Mouse (Mus musculus): Measurements from ENCODE around the gene Batf. TPM values are rescaled to one million over a fixed set of nuclear protein-coding genes. Genes with fewer than 3 reads are reported as not detected.
"Not testable (repeated sequence)": the region's sequence is repeated elsewhere in the genome, so short reads cannot be mapped to it uniquely, and the experiment has no call there.

The Batf gene
- polyA plus RNA-seq, 1 experiment from 2014 or later, result 3.5 TPM

DNA sequence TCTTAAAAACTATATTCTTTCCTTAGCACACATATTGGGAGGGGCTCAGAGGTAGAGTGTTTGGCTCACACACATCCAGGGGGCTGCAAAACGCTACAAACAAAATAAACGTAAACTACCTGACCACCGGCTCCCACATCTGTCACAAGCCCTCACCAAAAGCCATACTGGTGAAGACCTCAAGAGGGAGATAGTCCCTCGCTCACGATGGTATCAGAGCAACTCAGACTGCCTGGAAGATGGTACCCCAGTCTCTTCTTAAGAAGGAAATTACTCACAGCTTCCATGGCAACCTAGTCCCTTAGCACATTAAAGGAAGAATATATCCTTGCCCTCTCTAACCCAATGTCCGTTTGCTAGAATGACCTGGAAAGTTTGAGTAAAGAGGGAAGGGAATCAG, 1.4 kb downstream of the Batf start:
- H3K9me3 ChIP-seq (replicated peaks), result no peaks in the 10 kb centered on the region
- H3K4me3 ChIP-seq (replicated peaks), result no peak overlapping the region
- ATAC-seq (replicated peaks; ENCODE audit: low FRiP score), result no peak
- no peaks in the 10 kb centered on the region for H3K27me3 ChIP-seq
- no peak overlapping the region for H3K27ac ChIP-seq
- peaks cover 10% of the 10 kb centered on the region for H3K4me1 ChIP-seq
- H3K9ac ChIP-seq, result no peak overlapping the region
- H3K36me3 ChIP-seq, result no peaks in the 10 kb centered on the region
- 60% methylated on average over 6 of the region's 6 CpGs for WGBS
- H3K4me2 ChIP-seq, result no peak overlapping the region

DNA sequence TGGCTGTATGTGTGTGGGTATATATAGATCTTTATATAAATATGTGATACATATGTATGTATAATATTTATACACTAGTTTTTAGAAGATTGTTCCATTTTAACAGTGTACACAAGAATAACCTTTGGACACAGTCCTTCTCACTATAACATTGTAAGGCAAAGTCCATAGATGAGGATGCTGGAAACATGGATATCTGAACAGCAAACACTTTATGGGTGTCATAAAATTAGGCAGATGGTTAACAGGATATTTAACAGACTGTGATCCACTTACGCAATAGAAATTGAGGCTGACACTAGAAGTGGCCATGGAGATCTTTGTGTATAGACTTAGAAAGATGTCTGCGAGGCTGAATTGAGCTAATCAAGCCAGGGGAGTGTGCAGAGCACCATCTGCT, 9.3 kb downstream of the Batf start:
- peaks cover 5% of the 10 kb centered on the region; the same call in 1 of the 2 replicates for H3K4me1 ChIP-seq
- no peak overlapping the region for H3K4me3 ChIP-seq (replicated peaks)
- no peak overlapping the region for H3K9ac ChIP-seq
- H3K36me3 ChIP-seq, result no peaks in the 10 kb centered on the region
- H3K27me3 ChIP-seq, result no peaks in the 10 kb centered on the region
- no peak for ATAC-seq (replicated peaks; ENCODE audit: low FRiP score)
- 83% methylated on average over 2 of the region's 2 CpGs for WGBS
- no peaks in the 10 kb centered on the region for H3K9me3 ChIP-seq (replicated peaks)
- H3K4me2 ChIP-seq, result no peak overlapping the region
- H3K27ac ChIP-seq, result no peak overlapping the region

DNA sequence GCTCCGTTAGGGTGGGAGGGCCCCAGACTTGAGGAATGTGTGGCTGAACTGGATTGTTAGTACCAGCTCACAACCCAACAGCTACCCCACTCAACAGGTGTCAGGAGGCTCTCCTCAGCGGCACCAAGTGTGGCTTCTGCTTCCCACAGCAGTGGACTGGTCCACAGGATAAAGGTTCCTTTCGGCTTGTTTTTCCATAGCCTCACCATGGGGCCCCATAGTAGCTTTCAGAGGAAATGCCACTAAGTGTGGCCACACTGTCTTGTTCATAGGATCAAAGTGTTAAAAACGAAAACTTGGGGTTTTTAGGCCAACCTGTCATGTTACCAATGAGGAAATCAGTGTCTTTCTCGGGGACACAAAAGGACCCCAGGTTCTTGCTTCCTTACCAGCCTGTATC, 10.0 kb downstream of the Batf start:
- H3K4me1 ChIP-seq, result peaks cover 5% of the 10 kb centered on the region; the same call in 1 of the 2 replicates
- no peaks in the 10 kb centered on the region for H3K27me3 ChIP-seq
- H3K4me2 ChIP-seq, result no peak overlapping the region
- H3K36me3 ChIP-seq, result no peaks in the 10 kb centered on the region
- no peaks in the 10 kb centered on the region for H3K9me3 ChIP-seq (replicated peaks)
- no peak overlapping the region for H3K4me3 ChIP-seq (replicated peaks)
- no peak for ATAC-seq (replicated peaks; ENCODE audit: low FRiP score)
- WGBS, result 77% methylated on average over 5 of the region's 5 CpGs
- no peak overlapping the region for H3K27ac ChIP-seq
- no peak overlapping the region for H3K9ac ChIP-seq

DNA sequence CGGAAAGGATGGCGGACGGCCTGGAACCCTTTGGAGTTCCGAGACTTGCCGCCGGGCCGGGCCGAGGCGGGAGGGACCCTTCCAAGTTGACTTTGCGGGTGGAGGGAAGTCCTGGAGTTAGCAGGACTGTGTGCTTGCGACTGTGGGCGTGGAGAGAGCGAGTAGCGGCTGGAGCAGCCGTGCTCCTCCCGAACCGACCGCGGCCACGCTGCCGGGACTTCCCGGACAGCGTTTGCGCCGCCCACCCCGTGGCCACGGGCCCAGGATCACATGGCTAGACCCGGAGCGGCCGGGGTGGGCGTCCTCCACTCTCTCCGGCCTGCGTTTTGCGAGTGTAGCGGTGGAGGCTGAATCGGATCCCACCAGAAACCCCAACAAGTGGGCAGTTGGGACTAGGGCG, 11.7 kb downstream of the Batf start:
- H3K27ac ChIP-seq; H3K4me1 ChIP-seq; H3K9me3 ChIP-seq (replicated peaks); H3K27me3 ChIP-seq; H3K36me3 ChIP-seq: not testable (repeated sequence)
- WGBS, result 26% methylated on average over 14 of the region's 37 CpGs
- Histone ChIP-seq H3K4me2 (peak overlapping the region; percentile 51), H3K4me3 (replicated peaks) (peak overlapping the region; percentile 24), H3K9ac (0 out of 2 replicates have a peak overlapping the region, but pooled peaks have one; percentile 26)
- ATAC-seq (replicated peaks; ENCODE audit: low FRiP score), result peak; percentile 92

DNA sequence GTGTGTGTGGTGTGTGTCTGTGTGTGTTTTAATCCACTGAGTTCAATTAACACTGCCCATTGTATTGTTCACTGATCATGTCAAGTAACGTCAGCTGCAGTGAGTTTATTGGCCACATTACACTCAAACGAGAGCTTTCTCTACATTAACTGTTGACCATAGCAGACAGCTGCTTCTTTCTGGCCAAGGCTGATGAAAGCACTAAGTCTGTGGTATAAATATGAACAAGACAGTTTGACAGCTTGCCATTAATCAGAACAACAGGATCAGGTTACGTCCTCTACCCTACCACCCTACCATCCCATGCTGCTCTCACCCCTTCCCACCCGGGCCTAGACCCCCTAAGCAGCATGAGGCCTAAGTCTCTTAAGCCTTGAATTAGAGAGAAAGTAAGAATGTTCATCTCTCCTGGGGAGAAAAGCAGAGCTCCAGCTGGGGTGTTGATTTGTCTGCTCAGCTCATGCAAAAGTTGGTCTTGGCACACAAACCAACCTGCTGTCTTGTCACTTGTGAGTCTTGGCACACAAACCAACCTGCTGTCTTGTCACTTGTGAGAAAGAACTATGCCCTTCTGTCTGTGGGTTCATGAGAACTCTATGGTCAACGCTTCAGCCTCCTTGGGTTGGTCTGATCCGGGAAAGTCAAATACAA, 13.8 kb downstream of the Batf start:
- Histone ChIP-seq H3K27ac (no peak overlapping the region), H3K36me3 (no peaks in the 10 kb centered on the region), H3K9ac (no peak overlapping the region), H3K4me3 (replicated peaks) (no peak overlapping the region), H3K9me3 (replicated peaks) (no peaks in the 10 kb centered on the region), H3K27me3 (no peaks in the 10 kb centered on the region), H3K4me1 (peaks cover 10% of the 10 kb centered on the region), H3K4me2 (no peak overlapping the region)
- 53% methylated on average over 6 of the region's 6 CpGs for WGBS
- no peak for ATAC-seq (replicated peaks; ENCODE audit: low FRiP score)

DNA sequence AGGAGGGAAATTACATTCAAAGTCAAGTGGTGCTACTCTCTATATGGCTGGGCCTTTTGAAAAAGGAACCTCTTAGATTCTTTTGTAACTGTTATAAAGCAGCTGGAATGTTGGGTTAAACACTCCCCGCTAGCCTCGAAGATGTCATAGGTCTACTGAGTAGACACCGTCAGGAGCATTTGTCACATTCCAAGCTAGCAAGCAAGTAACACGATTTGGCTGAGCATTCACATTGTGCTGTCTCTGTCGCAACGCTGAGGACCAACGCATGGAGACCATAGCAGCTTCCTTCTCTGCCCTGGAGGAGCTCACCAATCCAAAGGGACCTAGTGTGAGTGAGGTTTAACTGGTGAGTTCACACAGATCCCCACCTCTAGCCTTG, 14.4 kb downstream of the Batf start:
- ATAC-seq (replicated peaks; ENCODE audit: low FRiP score), result no peak
- 80% methylated on average over 7 of the region's 7 CpGs for WGBS
- no peak overlapping the region for H3K4me3 ChIP-seq (replicated peaks)
- peaks cover 14% of the 10 kb centered on the region for H3K4me1 ChIP-seq
- H3K27me3 ChIP-seq, result no peaks in the 10 kb centered on the region
- H3K4me2 ChIP-seq, result no peak overlapping the region
- H3K9me3 ChIP-seq (replicated peaks), result no peaks in the 10 kb centered on the region
- no peak overlapping the region for H3K27ac ChIP-seq
- no peak overlapping the region for H3K9ac ChIP-seq
- H3K36me3 ChIP-seq, result no peaks in the 10 kb centered on the region

DNA sequence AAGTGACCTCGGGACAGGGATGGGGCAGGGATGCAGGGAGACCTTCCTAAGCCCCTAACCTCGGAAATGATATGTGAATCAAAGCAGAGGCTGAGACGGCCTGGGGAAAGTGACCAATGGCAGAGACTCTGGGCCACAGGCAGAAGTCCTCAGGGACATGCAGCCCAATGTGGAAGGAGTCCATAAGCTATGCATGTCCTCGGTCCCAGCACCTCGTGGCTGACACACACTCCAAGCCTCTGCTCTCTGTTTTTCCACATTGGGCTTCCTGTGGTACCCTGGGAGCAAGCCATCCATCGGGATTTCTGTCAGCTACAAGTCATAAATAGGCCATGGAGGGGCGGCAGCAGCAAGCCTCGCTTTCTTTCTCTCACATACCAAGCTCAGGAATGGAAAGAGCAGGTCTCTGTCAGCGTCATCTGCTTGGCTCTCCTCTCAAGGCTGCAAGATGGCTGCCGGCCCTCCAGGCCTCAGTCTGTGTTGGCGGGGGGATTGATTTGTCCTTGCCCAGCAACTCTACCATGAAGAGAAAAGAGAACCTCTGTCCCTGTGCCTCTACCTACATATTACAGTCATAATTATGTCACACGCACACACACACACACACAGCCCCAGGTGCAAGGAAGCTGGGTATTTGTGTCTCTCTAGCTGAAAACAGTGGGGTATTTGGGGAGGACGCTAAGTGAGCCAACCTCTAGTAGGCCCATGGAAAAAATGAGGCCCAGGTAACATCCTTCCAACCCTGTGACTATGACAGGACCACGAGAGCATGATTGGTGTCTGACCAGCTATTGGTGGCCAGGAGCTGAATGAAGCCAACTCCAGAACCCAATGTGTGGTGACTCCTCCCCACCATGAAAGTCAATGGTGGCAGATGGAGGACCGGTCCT, 15.9 kb downstream of the Batf start:
- WGBS, result 79% methylated on average over 15 of the region's 15 CpGs
- no peak overlapping the region for H3K4me3 ChIP-seq (replicated peaks)

DNA sequence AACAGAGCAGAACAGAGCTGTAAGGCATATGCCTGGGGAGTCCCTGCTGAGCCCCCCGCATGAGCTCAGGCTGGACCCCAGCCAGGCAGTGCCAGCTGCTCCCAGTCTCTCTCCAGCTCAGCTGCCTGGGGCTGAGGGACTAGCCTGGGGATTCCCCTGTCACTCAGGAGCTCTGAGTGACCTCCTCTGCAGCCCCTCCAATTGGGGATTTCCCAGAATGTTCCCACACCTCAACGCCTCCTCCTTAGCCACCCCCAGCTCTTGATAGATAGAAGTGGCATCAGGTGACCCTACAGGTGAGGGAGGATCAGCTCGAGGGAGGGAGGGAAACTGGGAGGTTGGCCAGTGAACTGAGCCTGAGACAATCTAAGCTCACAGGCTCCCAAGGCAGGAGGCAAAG, 17.0 kb downstream of the Batf start:
- H3K9me3 ChIP-seq (replicated peaks), result no peaks in the 10 kb centered on the region

More for the DNA sequence above, 15.9 kb downstream of the Batf start:
- H3K4me1 ChIP-seq, result peaks cover 23% of the 10 kb centered on the region
- H3K36me3 ChIP-seq, result no peaks in the 10 kb centered on the region
- ATAC-seq (replicated peaks; ENCODE audit: low FRiP score), result no peak
- H3K4me2 ChIP-seq, result no peak overlapping the region
- H3K9ac ChIP-seq, result no peak overlapping the region
- no peaks in the 10 kb centered on the region for H3K9me3 ChIP-seq (replicated peaks)
- H3K27me3 ChIP-seq, result peaks cover 11% of the 10 kb centered on the region
- no peak overlapping the region for H3K27ac ChIP-seq

DNA sequence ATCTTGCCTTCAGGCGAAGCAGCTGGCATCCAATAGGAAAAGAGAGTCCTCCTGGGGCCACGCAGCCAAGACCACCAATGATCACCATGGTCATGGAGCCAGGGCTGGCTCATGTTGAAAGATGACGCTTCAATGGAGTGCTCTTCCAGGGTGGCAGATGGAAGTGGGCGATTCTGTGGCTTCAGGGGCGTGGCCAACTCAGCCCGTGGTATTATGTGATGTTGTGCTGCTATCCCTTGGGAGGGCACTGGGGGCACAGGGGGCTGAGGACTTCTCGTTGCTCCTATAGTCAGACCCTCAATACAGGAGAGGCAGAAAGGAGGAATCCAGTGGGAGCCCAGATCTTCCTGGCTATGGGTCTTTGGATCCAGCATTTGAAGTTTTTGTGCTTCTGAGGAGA, 18.1 kb downstream of the Batf start:
- H3K4me1 ChIP-seq, result peaks cover 19% of the 10 kb centered on the region
- no peak overlapping the region for H3K4me2 ChIP-seq
- H3K27me3 ChIP-seq, result peaks cover 23% of the 10 kb centered on the region
- peak overlapping the region; percentile 54; the same call in 1 of the 2 replicates for H3K27ac ChIP-seq
- H3K9ac ChIP-seq, result no peak overlapping the region
- no peak for ATAC-seq (replicated peaks; ENCODE audit: low FRiP score)
- H3K9me3 ChIP-seq (replicated peaks), result no peaks in the 10 kb centered on the region
- no peak overlapping the region for H3K4me3 ChIP-seq (replicated peaks)
- H3K36me3 ChIP-seq, result no peaks in the 10 kb centered on the region
- WGBS, result 75% methylated on average over 7 of the region's 7 CpGs

More for the DNA sequence above, 17.0 kb downstream of the Batf start:
- Histone ChIP-seq H3K9ac (no peak overlapping the region), H3K4me1 (peaks cover 20% of the 10 kb centered on the region), H3K4me2 (no peak overlapping the region), H3K27me3 (peaks cover 20% of the 10 kb centered on the region), H3K36me3 (no peaks in the 10 kb centered on the region), H3K4me3 (replicated peaks) (no peak overlapping the region), H3K27ac (no peak overlapping the region)
- WGBS, result 62% methylated on average over 3 of the region's 3 CpGs
- ATAC-seq (replicated peaks; ENCODE audit: low FRiP score), result no peak

DNA sequence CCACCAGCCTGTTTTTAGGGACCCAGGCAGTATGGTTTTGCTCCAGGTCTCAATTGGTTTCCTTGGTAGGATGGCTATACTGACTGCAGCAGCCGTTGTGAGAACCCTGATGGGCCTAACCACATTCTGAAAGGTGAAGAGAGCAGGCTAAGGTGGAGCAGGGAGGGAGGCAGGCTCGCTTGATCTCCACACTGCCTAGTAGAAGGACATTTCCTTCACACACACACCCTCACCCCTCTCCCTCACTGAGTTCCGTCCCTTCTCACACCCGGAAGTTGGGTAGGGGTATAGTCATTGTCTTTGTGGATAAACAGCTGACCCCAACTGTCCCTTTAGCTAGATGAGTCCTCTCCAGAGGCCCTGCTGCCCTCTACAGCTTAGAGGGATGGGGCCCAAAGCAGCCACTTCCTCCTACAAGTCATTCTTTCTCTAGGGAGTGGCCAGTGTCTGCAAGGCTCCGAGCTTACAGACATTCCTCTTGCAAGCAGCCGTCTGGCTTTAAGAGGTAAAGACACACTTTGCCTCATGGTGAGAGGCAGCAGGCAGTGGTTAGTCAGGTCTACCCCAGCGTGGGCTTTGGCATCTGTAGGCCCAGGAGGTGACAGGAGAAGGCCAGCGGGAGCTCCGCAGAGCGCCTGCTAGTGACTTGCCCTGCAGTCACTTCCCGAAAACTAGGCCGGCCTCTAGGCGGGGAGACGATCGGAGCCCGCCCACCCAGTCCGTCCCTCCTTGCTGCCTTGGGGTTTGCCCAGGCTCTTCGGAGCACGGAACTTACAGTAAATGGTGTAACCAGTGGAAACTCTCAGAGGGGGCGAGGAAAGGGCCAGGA, 18.7 kb downstream of the Batf start:
- Histone ChIP-seq H3K9me3 (replicated peaks) (no peaks in the 10 kb centered on the region), H3K36me3 (no peaks in the 10 kb centered on the region), H3K4me3 (replicated peaks) (peak overlapping the region; percentile 49), H3K4me2 (peak overlapping the region; percentile 84), H3K27me3 (peaks cover 23% of the 10 kb centered on the region), H3K27ac (peak overlapping the region; percentile 54), H3K4me1 (peaks cover 19% of the 10 kb centered on the region), H3K9ac (peak overlapping the region; percentile 51)
- peak; percentile 85 for ATAC-seq (replicated peaks; ENCODE audit: low FRiP score)
- 9% methylated on average over 20 of the region's 20 CpGs for WGBS

DNA sequence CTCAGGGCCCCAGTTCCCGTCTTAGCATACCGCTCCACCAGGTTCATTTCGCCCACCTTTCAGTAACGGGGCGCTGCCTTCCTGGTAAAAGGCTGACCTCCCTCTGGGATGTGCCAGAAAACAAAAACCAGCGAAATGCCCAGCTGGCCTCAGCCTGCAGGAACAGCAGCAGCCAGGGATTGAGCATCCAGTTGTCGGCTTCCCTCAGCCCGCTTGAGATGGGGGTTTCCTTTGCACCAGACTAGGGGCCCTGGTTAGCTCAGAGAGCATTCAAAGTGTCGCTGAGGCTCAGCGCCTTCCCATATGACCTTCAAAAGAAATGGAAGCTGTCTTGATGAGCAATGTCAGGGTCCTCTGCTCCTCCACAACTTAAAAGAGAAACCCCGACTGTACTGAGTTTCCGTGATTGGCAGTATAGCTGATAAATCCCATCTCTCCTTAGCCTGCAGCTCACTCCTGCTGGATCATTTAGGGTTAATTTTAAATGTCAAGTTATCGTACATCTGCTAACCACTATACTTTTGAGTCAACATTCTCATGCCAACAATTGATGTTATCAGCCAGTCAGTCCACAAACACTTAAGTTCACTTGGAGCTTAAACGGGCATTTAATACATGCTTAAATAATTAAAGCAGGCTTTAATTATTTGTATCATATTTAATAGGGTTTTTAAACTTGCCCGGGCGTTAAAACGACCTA, 19.5 kb downstream of the Batf start:
- H3K9me3 ChIP-seq (replicated peaks), result no peaks in the 10 kb centered on the region
- peak overlapping the region; percentile 84 for H3K4me2 ChIP-seq
- H3K4me3 ChIP-seq (replicated peaks), result peak overlapping the region; percentile 49
- peak; percentile 45 for ATAC-seq (replicated peaks; ENCODE audit: low FRiP score)
- H3K9ac ChIP-seq, result peak overlapping the region; percentile 51
- peaks cover 23% of the 10 kb centered on the region for H3K27me3 ChIP-seq
- peak overlapping the region; percentile 54 for H3K27ac ChIP-seq
- 14% methylated on average over 17 of the region's 17 CpGs for WGBS
- peaks cover 19% of the 10 kb centered on the region for H3K4me1 ChIP-seq
- H3K36me3 ChIP-seq, result no peaks in the 10 kb centered on the region
